Mouse (Mus musculus): ENCODE data around the gene Grb7. TPM values are rescaled to one million over a fixed set of nuclear protein-coding genes. Genes with fewer than 3 reads are reported as not detected.

Gene Grb7
- total RNA-seq, 1 experiment from 2014 or later, result 1.7 TPM

DNA sequence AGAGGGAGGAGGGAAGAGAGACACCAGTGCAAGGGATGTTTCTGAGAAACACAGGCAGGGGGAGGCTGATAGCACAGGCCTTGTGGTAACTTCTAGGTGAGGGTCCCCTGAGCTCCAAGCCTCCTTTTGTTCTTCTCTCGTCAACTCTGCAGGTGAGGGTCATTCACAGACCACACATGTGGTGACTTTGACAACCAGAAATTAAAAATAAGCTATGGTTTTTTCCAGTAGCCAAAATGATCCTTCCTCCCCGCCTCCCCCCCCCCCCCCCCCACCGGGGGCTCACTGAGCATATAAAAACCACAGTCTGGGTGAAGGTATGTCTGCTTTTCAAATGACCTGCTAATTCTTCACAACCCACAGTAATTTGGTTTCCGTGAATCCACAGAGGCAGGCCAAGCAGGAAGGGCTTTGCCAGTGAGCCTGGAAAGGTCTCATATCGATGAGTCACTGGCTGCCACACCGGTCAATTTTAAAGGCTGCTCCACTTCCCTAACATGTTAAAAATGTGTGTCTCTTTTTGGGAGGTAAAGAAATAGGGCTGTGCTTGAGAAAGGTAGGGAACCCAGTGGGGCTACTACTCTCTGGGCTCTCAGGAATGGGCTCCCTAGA, 15.0 kb downstream of the Grb7 start:
- no peak for ATAC-seq (ENCODE audit: extremely low read depth, insufficient number of reproducible peaks, low FRiP score, poor library complexity, severe bottlenecking)

GRCm38 (mm10) chr11:98462255-98462654, 16.1 kb downstream of the Grb7 start:
- ATAC-seq (ENCODE audit: extremely low read depth, insufficient number of reproducible peaks, low FRiP score, poor library complexity, severe bottlenecking), result no peak

DNA sequence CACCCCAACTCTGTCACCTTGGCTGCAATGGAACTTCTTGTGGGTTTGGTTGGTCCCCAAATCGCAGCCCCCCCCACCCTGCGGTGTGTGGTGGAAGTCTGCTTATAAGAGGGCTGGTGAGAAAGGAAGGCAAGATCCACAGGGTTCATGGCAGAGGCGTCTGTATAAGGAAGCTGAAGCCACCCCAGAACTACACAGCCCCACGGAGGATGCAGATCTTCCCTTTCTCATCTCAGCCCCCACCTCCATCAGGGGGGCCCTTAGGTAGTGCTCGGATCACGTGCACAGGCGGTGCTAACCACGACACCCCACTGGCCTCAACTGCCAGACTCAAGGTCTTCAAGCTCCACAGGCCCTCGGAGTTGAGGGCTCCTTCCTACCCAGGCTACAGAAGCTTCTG, 17.7 kb downstream of the Grb7 start:
- ATAC-seq (ENCODE audit: extremely low read depth, insufficient number of reproducible peaks, low FRiP score, poor library complexity, severe bottlenecking), result no peak

- ATAC-seq (ENCODE audit: extremely low read depth, insufficient number of reproducible peaks, low FRiP score, poor library complexity, severe bottlenecking), result no peak
Measured at GRCm38 (mm10) chr11:98464516-98464915, 18.3 kb downstream of the Grb7 start.

DNA sequence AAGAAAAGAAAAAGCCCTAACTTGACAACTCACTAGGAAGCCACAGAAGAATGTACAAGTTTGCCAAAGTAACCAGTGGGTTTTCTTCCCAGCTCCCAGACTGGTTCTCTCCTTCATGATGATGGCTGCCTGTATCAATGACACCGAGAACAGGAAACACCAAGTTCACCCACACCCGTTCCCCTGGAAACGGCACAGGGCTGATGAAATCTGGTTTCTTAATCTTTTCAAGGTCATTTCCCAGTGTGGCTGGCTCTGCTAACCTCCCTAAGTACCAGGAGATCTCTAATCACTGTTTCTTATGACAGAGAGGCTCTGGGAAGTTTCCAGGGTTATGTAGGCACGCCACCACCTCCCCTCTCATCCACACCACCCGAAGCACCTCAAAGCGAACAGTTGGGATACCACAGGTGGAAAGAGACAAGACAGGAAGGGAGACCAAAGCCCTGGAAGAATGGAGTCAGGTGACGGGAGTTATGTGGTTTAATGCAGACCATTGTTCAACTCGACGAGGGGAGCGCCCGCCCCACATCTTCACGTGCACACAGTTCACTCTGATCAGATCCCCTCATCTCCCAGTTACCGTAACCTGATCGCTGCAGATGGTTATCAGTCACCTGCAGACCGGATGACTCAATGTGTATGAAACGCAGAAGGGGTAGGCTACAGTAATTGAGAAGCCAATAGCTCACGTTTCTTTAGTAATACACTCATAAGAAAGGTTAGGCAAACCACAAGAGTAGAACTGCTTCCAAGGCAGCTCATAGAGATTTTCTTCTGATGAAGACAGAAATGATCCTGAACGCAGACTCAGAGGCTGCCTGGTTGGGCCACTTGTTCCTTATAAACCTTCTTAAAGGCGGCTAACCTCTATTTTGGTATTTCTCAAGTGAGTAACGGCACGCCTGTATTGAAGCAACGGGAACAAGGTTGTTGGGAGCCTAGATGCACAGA, 23.8 kb downstream of the Grb7 start:
- ATAC-seq (ENCODE audit: extremely low read depth, insufficient number of reproducible peaks, low FRiP score, poor library complexity, severe bottlenecking), result no peak

DNA sequence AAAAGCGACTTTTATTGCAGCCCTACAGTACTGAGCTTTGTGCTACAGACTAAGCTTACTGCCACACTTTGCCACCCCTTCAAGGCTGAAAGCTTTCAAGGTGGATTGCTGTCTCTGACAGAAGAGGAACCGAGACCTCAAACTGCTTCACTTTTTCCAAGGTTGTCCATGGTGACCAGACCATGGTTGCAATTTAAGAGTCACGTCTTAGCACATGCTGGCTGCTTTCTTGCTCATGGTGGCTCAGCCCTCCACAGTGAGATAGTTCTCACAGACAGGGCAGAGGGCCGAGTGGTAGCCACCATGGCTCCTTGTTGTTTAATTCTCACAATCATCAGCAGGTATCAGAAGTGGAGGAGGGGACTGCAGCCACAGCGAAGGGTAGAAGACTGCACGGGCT, 24.6 kb downstream of the Grb7 start:
- ATAC-seq (ENCODE audit: extremely low read depth, insufficient number of reproducible peaks, low FRiP score, poor library complexity, severe bottlenecking), result peak; percentile 65

- ATAC-seq (ENCODE audit: extremely low read depth, insufficient number of reproducible peaks, low FRiP score, poor library complexity, severe bottlenecking), result no peak
Measured at GRCm38 (mm10) chr11:98472696-98473095, 26.5 kb downstream of the Grb7 start.

GRCm38 (mm10) chr11:98473916-98474479, 27.8 kb downstream of the Grb7 start:
- ATAC-seq (ENCODE audit: extremely low read depth, insufficient number of reproducible peaks, low FRiP score, poor library complexity, severe bottlenecking), result no peak

DNA sequence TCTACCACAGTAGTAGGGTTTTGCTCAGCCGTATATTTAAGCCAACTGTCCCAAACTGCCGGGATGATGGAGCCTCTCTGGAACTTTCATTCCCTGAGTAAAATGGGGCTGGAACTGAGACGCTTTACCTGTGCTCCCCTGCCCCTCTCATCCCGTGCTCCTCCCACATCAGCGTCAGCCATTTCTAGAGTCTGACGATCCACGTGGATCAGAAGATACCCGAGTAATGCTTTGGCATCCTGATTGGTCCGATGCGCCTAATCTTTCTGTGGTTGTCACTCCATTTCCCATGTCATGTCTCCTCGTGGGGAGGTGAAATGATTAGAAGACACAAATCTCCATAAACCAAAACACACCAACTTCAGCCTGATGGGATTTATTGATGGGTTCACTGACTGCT, 28.8 kb downstream of the Grb7 start:
- ATAC-seq (ENCODE audit: extremely low read depth, insufficient number of reproducible peaks, low FRiP score, poor library complexity, severe bottlenecking), result no peak

GRCm38 (mm10) chr11:98475630-98476433, 29.6 kb downstream of the Grb7 start:
- ATAC-seq (ENCODE audit: extremely low read depth, insufficient number of reproducible peaks, low FRiP score, poor library complexity, severe bottlenecking), result no peak

DNA sequence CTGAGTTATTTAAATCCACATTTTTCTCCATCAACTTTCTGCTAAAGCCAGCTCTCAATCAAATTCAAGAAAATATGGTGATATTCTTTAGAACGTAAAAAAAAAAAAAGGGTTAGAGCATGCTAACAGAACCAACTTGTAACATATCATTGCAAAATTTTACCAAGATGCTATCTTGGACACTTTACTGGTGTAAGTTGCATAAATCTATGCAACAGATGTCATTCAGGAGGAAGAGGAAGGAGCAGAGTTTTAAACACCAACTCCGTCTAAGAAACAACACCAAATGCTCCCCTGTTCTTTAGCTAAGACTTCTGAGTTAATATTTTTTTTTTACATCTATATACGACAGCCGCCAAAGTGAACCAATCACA, 30.2 kb downstream of the Grb7 start:
- no peak for ATAC-seq (ENCODE audit: extremely low read depth, insufficient number of reproducible peaks, low FRiP score, poor library complexity, severe bottlenecking)

- ATAC-seq (ENCODE audit: extremely low read depth, insufficient number of reproducible peaks, low FRiP score, poor library complexity, severe bottlenecking), result no peak
Measured at GRCm38 (mm10) chr11:98477011-98477701, 31.0 kb downstream of the Grb7 start.

GRCm38 (mm10) chr11:98479026-98479939, 33.1 kb downstream of the Grb7 start:
- ATAC-seq (ENCODE audit: extremely low read depth, insufficient number of reproducible peaks, low FRiP score, poor library complexity, severe bottlenecking), result no peak

DNA sequence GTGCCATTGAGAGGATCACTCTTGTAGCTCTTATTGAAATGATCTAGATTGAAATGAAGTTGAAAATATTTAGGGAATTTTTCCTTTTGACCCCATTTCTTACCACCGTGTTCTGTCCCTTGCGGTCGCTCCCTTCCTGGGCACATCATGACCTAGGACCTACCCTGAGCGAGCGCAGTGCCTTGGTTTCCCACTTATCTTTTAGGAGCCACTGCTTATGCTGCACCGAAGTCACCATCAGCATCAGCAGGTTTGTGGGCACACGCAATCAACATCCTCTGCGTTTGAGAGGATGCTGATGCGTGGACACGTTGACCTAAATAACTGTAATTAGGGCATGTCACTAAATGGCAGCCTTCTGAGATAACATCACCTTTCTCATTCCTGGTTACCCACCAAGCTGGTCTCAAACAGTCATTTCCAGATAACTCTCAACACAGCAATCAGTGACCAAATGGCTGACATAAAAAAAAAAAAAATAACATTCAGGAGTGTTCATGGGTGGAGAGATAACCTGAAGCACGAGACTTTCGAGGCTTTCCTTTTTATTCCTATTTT, 33.8 kb downstream of the Grb7 start:
- ATAC-seq (ENCODE audit: extremely low read depth, insufficient number of reproducible peaks, low FRiP score, poor library complexity, severe bottlenecking), result no peak

GRCm38 (mm10) chr11:98481231-98481630, 35.0 kb downstream of the Grb7 start:
- no peak for ATAC-seq (ENCODE audit: extremely low read depth, insufficient number of reproducible peaks, low FRiP score, poor library complexity, severe bottlenecking)

GRCm38 (mm10) chr11:98482067-98482466, 35.9 kb downstream of the Grb7 start:
- no peak for ATAC-seq (ENCODE audit: extremely low read depth, insufficient number of reproducible peaks, low FRiP score, poor library complexity, severe bottlenecking)

GRCm38 (mm10) chr11:98485749-98486148, 39.6 kb downstream of the Grb7 start:
- no peak for ATAC-seq (ENCODE audit: extremely low read depth, insufficient number of reproducible peaks, low FRiP score, poor library complexity, severe bottlenecking)

Measured in neutrophil, adult 5-6 weeks (primary cell).